Mouse (Mus musculus): ENCODE results near the gene Acvr1c.

DNA sequence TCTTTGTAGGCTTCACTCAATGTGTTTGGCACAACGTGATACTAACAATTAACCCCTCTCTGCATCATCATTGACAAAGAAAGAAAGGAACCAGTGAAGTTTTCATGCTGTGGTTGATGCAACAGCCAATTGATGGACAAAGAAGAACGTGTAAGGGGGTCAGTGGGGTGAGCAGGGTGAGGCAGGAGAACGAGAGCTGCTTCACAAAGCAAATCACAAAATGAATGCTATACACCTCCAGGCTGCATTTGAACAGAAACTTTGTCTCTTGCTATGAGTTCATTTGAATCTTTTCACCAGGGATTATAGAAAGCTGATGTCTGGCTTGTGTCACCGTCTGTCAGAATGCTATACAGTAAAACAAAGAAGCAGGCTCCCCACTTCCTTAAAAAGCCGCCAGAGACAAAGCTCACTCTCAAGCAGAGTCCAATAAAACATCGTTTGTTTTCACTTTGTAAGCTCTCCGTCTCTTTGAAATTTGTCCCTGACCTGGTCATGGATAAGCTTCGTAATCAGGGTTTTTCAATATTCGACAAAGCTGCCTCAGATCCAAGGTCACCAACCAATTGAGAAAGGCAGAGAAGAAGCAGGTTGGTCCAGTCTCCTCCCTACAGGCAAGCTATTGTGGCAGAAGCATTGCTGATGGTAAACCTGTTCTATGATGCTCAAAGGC, 67.8 kb downstream of the Acvr1c start:
- no peak for TF ChIP-seq CTCF (IDR thresholded peaks at IDR 0.05; ENCODE audit: low read depth, low read length)
- TF ChIP-seq POLR2A (IDR thresholded peaks at IDR 0.05; ENCODE audit: borderline replicate concordance, low read depth, low read length), result no peak

All from bone marrow macrophage, adult 2 months (primary cell).